Mouse (Mus musculus): Measurements from ENCODE around the gene Agbl2. TPM values are rescaled to one million over a fixed set of nuclear protein-coding genes. Genes with fewer than 3 reads are reported as not detected.

Gene Agbl2
- total RNA-seq, 1 experiment = 0.27 TPM

GRCm38 (mm10) chr2:90765123-90765522 lies 17.4 kb upstream of the Agbl2 start:
- TF ChIP-seq MAFK (IDR thresholded peaks at IDR 0.05; ENCODE audit: insufficient read depth, low read depth, low read length) (no peak), HCFC1 (IDR thresholded peaks at IDR 0.05; ENCODE audit: borderline replicate concordance, insufficient read depth, low read length) (no peak), ZC3H11A (IDR thresholded peaks at IDR 0.05; ENCODE audit: borderline replicate concordance, low read depth, low read length) (no peak), ZNF384 (IDR thresholded peaks at IDR 0.05; ENCODE audit: low read depth, low read length) (no peak), CHD2 (IDR thresholded peaks at IDR 0.05; ENCODE audit: low read depth, low read length) (no peak)
- in situ Hi-C loops (cut with MboI; ENCODE audit: low sequenced_read_pairs in 2 of 2, unreplicated experiment in 2 of 2) = loop anchor here in 1 of 2 experiments (10.0 kb wide), 1 partner anchor 60 kb away; no protein-coding TSS in a partner anchor
- Histone ChIP-seq H3K4me1 (ENCODE audit: control insufficient read depth in 2 of 2, insufficient read depth in 2 of 2, low read length in 2 of 2, poor library complexity in 1 of 2) (no peaks in the 10 kb centered on the region), H3K4me3 (ENCODE audit: insufficient read depth in 1 of 2, low read depth in 1 of 2, low read length in 2 of 2, poor library complexity in 1 of 2, severe bottlenecking in 1 of 2) (no peak overlapping the region), H3K9me3 (ENCODE audit: control insufficient read depth, insufficient read depth, low read depth, low read length) (no peaks in the 10 kb centered on the region), H3K9ac (ENCODE audit: insufficient read depth, low read depth, low read length, poor library complexity, severe bottlenecking) (no peak overlapping the region), H3K27ac (ENCODE audit: insufficient read depth, low read depth, low read length, poor library complexity, severe bottlenecking) (no peak overlapping the region), H3K36me3 (ENCODE audit: control insufficient read depth, insufficient read depth, low read length, poor library complexity, severe bottlenecking) (peaks cover 50% of the 10 kb centered on the region)
- DNase-seq (ENCODE audit: low read depth, low spot score) = no peak

- no peak for DNase-seq (ENCODE audit: low read depth, low spot score)
- TF ChIP-seq ZNF384 (IDR thresholded peaks at IDR 0.05; ENCODE audit: low read depth, low read length) (no peak), CHD2 (IDR thresholded peaks at IDR 0.05; ENCODE audit: low read depth, low read length) (no peak), HCFC1 (IDR thresholded peaks at IDR 0.05; ENCODE audit: borderline replicate concordance, insufficient read depth, low read length) (no peak)
- H3K36me3 ChIP-seq (ENCODE audit: control insufficient read depth, insufficient read depth, low read length, poor library complexity, severe bottlenecking) = peaks cover 19% of the 10 kb centered on the region
Observed at GRCm38 (mm10) chr2:90781323-90781722, 1.2 kb upstream of the Agbl2 start.

GRCm38 (mm10) chr2:90781938-90782337 lies 589 bp upstream of the Agbl2 start:
- no peak overlapping the region for H3K4me3 ChIP-seq (ENCODE audit: insufficient read depth in 1 of 2, low read depth in 1 of 2, low read length in 2 of 2, poor library complexity in 1 of 2, severe bottlenecking in 1 of 2)
- in situ Hi-C loops (cut with MboI; ENCODE audit: low sequenced_read_pairs in 2 of 2, unreplicated experiment in 2 of 2) = no loop called here

More at GRCm38 (mm10) chr2:90781323-90781722, 1.2 kb upstream of the Agbl2 start:
- Histone ChIP-seq H3K4me3 (ENCODE audit: insufficient read depth in 1 of 2, low read depth in 1 of 2, low read length in 2 of 2, poor library complexity in 1 of 2, severe bottlenecking in 1 of 2) (no peak overlapping the region), H3K27ac (ENCODE audit: insufficient read depth, low read depth, low read length, poor library complexity, severe bottlenecking) (no peak overlapping the region), H3K4me1 (ENCODE audit: control insufficient read depth in 2 of 2, insufficient read depth in 2 of 2, low read length in 2 of 2, poor library complexity in 1 of 2) (peaks cover 0 to 5% of the 10 kb centered on the region in 2 experiments; a peak in 1 of 4 replicates), H3K9ac (ENCODE audit: insufficient read depth, low read depth, low read length, poor library complexity, severe bottlenecking) (no peak overlapping the region), H3K9me3 (ENCODE audit: control insufficient read depth, insufficient read depth, low read depth, low read length) (no peaks in the 10 kb centered on the region)
- in situ Hi-C loops (cut with MboI; ENCODE audit: low sequenced_read_pairs in 2 of 2, unreplicated experiment in 2 of 2) = no loop called here

GRCm38 (mm10) chr2:90782901-90783486 lies 467 bp downstream of the Agbl2 start:
- Histone ChIP-seq H3K27ac (ENCODE audit: insufficient read depth, low read depth, low read length, poor library complexity, severe bottlenecking) (no peak overlapping the region), H3K9ac (ENCODE audit: insufficient read depth, low read depth, low read length, poor library complexity, severe bottlenecking) (peak overlapping the region; percentile 46), H3K4me3 (ENCODE audit: insufficient read depth in 1 of 2, low read depth in 1 of 2, low read length in 2 of 2, poor library complexity in 1 of 2, severe bottlenecking in 1 of 2) (peak overlapping the region; percentile 64), H3K4me1 (ENCODE audit: control insufficient read depth in 2 of 2, insufficient read depth in 2 of 2, low read length in 2 of 2, poor library complexity in 1 of 2) (peaks cover 0 to 5% of the 10 kb centered on the region in 2 experiments; a peak in 1 of 4 replicates), H3K36me3 (ENCODE audit: control insufficient read depth, insufficient read depth, low read length, poor library complexity, severe bottlenecking) (peaks cover 14% of the 10 kb centered on the region), H3K9me3 (ENCODE audit: control insufficient read depth, insufficient read depth, low read depth, low read length) (no peaks in the 10 kb centered on the region)
- in situ Hi-C loops (cut with MboI; ENCODE audit: low sequenced_read_pairs in 2 of 2, unreplicated experiment in 2 of 2) = no loop called here
- no peak for TF ChIP-seq ZC3H11A (IDR thresholded peaks at IDR 0.05; ENCODE audit: borderline replicate concordance, low read depth, low read length)
- TF ChIP-seq CHD2 (IDR thresholded peaks at IDR 0.05; ENCODE audit: low read depth, low read length) = no peak
- no peak for TF ChIP-seq MAFK (IDR thresholded peaks at IDR 0.05; ENCODE audit: insufficient read depth, low read depth, low read length)
- TF ChIP-seq ZNF384 (IDR thresholded peaks at IDR 0.05; ENCODE audit: low read depth, low read length) = no peak
- no peak for DNase-seq (ENCODE audit: low read depth, low spot score)

More at GRCm38 (mm10) chr2:90781938-90782337, 589 bp upstream of the Agbl2 start:
- TF ChIP-seq HCFC1 (IDR thresholded peaks at IDR 0.05; ENCODE audit: borderline replicate concordance, insufficient read depth, low read length) = no peak
- no peak for TF ChIP-seq ZNF384 (IDR thresholded peaks at IDR 0.05; ENCODE audit: low read depth, low read length)
- no peak for TF ChIP-seq CHD2 (IDR thresholded peaks at IDR 0.05; ENCODE audit: low read depth, low read length)
- no peak for TF ChIP-seq ZC3H11A (IDR thresholded peaks at IDR 0.05; ENCODE audit: borderline replicate concordance, low read depth, low read length)
- TF ChIP-seq MAFK (IDR thresholded peaks at IDR 0.05; ENCODE audit: insufficient read depth, low read depth, low read length) = no peak
- no peak overlapping the region; the same call in 1 of the 2 replicates for H3K9ac ChIP-seq (ENCODE audit: insufficient read depth, low read depth, low read length, poor library complexity, severe bottlenecking)
- H3K36me3 ChIP-seq (ENCODE audit: control insufficient read depth, insufficient read depth, low read length, poor library complexity, severe bottlenecking) = peaks cover 19% of the 10 kb centered on the region
- no peak overlapping the region for H3K27ac ChIP-seq (ENCODE audit: insufficient read depth, low read depth, low read length, poor library complexity, severe bottlenecking)
- DNase-seq (ENCODE audit: low read depth, low spot score) = no peak
- H3K9me3 ChIP-seq (ENCODE audit: control insufficient read depth, insufficient read depth, low read depth, low read length) = no peaks in the 10 kb centered on the region
- peaks cover 0 to 5% of the 10 kb centered on the region in 2 experiments; a peak in 1 of 4 replicates for H3K4me1 ChIP-seq (ENCODE audit: control insufficient read depth in 2 of 2, insufficient read depth in 2 of 2, low read length in 2 of 2, poor library complexity in 1 of 2)

Measured in ES-E14 (cell line).